Mouse (Mus musculus) T-helper 17 cell (primary cell): ENCODE measurements at regions not wholly inside any gene's neighbourhood (a gene's known extent, or its start where the extent isn't known, plus 50 kb on each side); places are given as distances from the start of the nearest gene placed in this dataset.

Experiments used
- in situ Hi-C, 2 experiments: fragments of 300-600 bp; cut with MboI, MseI; formaldehyde crosslinking; loops; 1 replicate in 1 of 2; 2 replicates in 1 of 2; pipeline ENCODE4 v1.15.1; 2025; ENCODE audit warnings: high pct_unique_total_duplicates in 2 of 2

DNA sequence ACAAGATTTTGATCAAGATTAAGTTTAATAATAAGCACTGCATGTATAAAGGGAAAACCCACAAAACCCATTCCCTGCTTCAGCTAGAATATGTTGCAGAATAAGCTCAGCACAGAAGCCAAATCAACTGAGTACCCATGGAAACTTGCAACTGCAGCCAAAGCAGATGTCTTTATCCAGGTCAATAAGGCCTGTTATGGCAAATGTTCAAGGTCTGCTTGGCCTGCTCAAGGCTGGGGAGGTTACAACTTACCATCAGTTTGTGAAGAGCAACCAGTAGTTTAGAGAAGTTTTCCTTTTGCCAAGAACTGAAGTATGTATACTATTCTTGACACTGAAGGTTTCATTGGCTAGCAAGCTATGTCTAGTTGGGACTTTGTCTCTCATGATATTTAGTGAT lies 78.3 kb upstream of the Mrgprb4 start:
- in situ Hi-C loops: loop anchor here in 1 of 2 experiments (5.0 kb wide), 1 partner anchor 50 kb away; no protein-coding TSS in a partner anchor

DNA sequence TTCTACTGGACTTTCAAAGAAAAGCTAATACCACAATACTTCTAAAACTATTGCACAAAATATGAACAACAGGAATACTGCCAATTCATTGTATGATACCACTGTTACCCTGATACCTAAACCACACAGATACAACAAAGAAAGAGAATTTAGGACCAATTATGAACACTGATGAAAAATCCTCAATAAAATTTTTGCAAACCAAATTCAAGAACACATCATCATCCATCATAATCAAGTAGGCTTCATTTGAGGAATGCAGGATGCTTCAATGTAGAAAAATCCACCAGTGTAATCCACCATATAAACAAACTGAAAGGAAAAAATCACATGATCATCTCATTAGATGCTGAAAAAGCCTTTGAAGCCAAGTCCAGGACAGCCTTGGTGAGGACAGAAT lies 62.4 kb upstream of the Mrgprb4 start:
- in situ Hi-C loops: no loop called here
